Mouse (Mus musculus) c-Kit-positive CD71-negative TER-119-negative erythroid progenitor cells, embryonic 14.5 days (primary cell): ENCODE data around the gene Kirrel3.

Source experiments
- DNase-seq: peaks from one replicate; pipeline ENCODE4 v3.0.0-alpha.2; 2013; ENCODE audit warnings: low read depth

Gene Kirrel3

DNA sequence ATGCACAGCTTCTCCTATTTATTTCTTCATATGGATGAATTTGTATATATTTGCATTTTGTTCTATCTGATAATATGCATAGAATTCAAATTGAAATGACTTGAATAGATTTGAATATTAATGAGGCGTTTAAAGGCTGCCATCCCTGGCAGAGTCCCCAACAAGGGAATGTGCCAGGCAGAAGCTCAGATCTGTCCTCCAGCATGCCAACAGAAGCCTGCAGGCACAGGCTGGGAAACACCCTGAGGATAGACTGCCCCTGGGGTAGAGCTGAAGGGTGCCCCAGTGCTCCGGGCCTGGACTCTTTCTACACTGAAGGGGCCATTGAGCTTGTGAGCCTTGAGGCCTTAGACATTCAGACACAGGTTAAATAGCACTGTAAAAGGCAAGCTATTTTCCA, 21.5 kb downstream of the Kirrel3 start:
- DNase-seq: no peak

DNA sequence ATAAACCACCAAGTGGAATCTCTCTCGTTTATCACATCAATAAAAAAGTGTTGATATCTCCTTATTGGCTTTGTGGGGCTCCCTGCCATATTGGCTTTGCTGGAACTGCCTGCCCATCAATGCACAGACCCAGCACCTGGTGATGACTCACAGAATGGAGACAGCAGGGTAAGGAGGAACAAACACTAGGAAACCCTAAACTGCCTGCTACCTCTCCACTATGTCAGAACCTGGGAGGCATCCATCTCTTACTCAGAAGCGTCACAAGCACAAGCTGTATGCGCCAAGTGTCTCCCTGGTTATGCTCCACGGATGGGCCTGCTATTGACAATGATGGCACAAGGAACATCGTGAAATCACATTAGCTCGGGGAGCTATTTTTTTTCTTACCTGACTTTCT, 33.2 kb downstream of the Kirrel3 start:
- DNase-seq: no peak

DNA sequence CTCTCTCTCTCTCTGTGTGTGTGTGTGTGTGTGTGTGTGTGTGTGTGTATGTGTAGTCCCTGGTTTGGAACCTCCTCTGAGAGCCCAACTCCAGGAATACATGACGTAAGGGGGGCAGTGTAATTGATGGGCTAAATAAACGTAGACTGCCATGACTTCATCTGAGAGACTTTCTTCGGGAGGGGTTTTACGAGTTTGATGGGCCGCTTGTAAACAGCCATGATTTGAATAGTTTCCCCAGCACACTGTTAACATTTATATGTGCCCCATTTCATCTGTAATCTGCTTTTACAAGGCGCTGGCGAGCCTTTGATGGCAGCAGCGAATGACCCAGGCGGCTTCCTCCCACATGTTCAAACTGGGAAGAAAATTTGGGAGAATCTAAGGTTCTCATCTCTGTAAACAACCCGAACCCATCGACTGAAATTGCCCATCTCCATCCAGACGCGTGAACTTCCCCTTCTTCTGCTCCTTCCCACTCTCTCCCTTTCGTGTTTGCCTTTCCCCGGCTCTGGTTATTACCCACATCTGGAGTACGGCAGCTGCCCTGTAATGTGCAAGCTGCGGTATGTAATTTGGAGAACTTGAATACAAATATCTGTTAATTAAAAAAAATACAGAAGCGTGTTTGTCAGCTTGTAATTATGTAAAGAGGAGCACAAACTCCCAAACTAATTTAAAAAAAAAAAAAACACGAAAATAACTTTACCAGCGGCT, 34.7 kb downstream of the Kirrel3 start:
- DNase-seq: no peak

DNA sequence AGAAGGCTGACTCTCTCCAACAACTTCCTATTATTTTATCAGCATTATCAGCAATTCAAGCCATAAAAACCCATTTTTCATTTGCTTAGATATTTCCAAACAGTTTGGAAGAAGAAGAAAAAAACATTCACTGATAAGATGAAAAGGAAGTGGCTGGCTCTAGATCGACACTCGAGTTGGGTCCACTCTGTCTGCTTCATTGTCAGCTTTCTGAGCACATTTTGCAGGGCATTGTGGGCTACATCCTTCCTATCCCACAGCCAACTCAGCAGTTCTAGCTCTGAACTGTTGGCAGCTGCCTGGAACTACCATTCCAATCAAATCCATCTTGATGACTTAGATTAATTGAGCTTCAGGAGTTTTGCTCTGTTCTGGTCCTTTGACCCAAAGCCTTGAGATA, 40.0 kb downstream of the Kirrel3 start:
- DNase-seq: no peak

DNA sequence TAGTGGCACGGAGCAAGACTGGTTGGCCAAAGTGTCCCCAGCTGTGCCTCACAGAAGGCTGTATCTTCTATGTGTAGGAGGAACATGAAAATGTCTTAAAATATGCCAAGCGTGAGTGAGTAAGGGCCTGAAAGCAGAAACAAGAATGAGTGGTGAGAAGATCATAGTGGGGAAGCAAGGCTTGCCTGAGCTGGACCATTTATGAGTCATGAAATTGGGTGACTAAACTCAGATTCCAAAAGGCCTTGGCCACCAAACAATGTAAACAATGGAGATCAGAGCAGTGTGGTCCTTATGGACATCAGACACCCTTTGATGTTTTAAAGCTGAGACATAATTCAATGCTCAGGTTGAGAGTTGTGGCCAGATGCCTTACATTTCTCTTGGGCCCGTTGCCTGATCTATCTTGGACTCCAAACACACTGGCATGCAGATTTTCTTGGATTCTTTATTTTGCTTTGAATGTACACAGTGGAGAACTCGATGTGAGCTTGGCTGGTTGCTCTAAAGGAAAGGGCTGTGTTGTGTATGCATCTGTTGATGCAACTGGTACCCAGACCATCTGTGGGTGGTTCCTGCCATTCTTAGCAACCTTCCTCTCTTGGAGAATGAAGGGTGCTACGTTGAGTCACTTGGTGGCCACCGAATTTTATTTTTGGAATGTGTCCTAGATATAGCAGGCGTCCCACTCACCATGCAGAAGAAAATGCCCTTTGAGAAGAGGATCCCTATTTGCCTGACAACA, 53.1 kb downstream of the Kirrel3 start:
- DNase-seq: no peak

DNA sequence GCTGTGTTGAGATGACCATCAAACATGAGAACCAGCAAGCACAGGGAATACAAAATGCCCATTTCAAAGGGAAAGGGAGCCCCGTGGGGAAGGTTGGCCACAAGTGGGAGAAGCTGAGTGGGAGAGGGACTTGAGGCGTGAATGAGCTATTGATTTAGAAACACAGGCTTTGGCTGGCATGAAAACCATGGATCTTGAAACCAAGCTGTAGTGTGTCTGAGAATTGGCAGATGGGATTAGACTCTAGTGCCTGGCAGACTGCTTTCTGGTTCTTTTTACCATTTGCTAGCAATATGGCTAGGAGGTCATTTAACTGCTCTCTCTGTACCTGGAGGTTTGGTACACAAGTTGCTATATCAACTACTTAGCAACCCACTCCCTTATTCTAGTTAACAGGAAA, 56.2 kb downstream of the Kirrel3 start:
- DNase-seq: no peak

DNA sequence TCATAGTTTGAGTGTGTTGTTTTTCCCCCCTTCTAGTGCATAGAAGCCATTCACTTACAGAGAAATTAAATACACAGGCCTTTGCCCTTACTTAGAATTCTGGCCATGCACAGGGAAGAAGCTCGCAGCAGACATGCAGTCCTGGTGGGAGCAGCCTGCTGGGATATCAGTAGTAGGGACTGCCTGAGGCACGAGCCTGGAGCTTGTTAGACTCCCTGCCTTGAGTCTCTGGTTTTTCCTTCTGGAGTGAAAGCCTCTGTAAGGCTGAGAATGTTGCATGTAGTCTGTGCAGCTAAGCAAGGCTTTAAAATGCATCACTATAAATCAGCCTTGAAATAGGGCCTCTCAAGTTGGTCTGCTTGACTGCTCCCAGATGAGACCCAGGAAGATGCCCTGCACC, 70.0 kb downstream of the Kirrel3 start:
- DNase-seq: no peak

DNA sequence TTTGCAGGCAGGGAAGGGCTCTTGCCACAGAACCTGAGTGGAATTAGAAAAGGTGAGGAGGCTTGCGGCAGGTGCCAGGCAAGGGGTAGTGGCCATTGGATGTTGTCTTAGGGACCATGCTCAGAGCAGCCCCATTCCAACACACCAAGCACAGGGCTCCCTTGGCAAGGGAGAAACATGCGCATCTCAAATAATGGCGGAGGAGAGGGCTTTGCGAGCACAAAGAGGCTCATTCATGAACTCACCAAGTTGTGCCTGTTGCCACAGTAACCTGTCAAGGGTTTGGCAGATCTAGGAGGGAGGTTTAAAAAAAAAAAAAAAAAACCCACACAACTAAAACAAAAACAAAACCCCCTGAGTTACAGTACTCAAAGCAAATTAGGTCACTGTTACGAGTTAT, 72.2 kb downstream of the Kirrel3 start:
- DNase-seq: no peak

DNA sequence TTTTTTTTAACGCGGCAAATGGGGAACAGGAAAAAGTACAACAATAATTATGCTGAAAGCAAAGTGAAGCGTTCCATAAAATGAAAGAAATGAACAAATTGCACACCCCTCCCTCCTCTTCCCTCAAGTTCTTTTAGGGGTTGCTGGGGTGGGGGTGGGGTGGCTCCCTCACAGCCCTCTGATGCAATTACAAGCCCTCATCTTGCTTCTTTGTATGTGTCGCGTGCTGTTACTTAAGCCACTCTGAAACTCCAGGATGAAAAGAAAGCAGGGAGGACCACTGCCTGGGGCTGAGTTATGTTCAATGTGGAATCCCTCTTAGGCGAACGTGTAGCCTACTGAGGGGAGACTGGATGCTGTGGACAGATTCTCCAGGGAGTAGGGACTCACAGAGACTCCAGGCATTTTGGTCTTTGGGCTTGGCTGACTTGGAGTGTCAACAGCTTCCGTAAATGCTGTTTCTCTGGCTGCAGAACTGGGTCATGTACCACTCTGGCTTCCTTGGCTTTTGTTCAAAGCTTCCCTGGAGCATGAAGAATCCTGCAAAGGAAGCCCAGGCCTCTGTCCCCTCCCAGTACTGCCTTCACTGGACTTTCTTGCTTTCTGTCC, 72.7 kb downstream of the Kirrel3 start:
- DNase-seq: no peak

DNA sequence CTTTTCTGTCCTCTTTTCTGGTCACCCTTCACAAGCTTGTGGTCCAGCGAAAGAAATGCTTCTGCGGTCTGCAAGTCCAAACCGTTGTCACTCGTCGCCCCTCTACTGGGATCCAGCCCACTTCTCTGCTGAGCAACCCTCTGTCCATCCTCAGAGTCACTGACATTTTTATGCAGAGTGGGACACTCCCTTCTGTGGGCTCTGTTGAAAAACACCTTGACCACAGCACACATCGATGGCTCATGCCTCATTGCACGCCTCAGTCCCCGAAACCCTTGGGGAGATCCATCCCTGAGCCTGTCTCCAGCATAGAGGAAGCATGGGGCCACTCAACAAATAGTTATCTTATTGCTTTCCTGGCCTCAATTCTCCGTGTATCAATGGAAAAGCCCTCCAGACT, 73.4 kb downstream of the Kirrel3 start:
- no peak for DNase-seq

DNA sequence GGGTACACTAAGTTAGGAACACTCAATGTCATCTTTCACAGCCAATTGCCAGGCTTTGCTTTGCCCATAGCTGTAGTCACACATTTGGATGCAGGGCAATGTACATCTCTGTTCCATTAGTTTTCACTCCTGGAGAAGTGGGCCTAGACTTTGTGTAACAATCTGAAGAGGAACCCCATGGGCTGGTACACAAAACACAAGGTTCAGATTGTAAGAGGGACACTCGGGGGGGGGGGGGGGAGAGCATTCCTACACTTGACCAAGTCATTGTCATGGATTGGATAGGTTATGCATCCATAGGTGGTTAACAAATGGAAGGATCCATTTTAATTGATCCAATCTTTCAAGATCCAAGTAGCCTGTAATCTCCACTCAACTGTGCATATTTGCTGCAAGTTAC, 75.6 kb downstream of the Kirrel3 start:
- no peak for DNase-seq

DNA sequence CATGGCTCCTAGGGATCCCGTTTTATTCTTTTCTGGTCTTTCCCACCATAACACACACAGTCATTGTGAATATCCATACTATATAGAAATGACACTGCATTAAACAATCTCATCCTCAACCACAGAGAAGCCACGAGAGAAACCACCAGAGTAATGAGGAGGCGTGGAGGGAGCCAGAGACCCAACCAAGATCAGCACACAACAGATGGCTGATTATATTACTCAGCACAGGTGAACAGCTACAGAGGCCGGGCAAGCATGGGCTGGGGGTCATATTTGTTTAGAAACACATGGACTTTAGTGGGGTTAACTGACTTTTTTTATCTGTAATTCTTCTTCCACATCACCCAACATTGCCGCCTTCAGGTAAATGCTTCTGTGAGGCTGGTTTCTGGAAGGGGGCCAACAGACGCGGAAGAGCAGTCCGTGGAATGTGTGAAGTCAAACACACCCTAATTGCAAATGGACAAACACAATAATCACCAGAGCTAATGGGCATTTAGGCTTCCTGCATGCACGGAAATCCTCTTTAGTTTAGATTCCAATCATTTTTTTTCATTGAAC, 76.8 kb downstream of the Kirrel3 start:
- DNase-seq: no peak

DNA sequence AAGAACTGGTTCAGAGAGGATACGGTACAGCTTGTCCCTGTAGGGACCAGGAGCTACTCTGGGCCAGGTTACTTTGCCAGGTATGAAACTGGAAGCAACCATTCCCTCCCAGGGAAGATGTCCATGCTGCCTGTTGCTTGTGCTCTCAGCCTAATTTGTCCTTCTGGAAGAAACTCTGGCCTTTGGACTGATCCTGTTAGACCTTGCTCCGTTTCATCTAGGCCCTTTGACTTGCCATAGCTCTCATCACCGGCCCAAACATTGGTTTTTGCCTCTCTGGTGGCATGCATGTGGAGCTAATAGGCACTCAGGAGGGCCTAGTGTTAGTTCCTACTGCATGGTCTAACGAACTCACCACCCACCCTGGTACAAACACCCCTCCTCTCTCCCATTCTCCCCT, 88.2 kb downstream of the Kirrel3 start:
- no peak for DNase-seq

DNA sequence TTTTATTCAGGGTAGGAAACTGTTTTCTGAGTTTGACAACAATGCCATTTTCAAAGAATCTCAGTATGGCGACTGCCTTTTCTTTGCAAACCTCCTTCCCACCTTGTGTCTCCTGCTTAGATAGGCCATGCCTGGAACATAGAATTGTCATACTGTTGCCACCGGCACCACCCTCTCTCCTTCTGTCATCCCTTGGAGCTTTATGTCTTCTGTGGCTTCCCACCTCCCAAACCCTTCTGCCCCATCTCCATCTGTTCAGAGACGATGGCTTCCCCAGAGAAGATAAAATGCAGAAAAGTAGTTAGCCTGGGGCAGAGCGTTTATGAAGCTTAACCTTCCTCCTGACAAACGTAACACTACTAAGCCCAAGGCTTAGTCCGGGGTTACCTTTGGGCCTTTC, 88.9 kb downstream of the Kirrel3 start:
- no peak for DNase-seq

DNA sequence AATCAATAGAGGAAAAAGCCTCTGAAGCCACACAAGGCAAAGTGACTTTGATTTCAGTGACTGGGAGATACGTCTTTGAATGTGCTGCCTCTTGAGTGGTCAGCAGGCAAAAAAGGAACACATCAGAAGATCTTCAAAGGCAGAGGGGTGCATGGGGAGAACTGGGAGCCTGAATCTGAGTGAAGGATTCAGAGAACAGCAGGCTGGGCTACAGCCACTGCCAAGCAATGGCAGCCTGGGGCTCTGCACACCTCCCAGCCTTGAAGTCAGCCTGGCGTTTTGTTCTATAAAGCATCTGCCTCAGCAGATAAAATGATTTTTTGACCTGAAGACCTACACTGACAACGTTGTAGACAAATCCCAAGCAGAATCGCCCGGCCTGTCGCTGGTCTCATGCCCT, 93.5 kb downstream of the Kirrel3 start:
- no peak for DNase-seq

DNA sequence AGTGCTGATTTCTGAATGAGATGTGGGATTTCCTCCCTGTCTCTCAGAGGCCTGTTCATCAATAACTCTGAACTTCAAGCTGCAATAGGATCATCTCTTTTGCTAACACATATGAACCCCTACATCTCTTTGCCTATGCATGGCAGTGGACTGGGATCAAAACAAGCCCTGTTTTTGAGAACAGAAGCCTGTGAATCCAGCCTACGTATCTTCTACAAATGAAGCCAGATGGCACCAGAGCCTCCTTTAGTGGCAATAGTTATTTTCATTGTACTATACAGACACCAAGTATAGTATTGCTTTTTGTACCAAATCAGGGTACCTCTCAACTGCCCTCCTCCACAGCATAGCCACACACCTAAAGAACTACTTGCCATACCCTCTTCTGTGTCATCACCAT, 94.4 kb downstream of the Kirrel3 start:
- DNase-seq: no peak

DNA sequence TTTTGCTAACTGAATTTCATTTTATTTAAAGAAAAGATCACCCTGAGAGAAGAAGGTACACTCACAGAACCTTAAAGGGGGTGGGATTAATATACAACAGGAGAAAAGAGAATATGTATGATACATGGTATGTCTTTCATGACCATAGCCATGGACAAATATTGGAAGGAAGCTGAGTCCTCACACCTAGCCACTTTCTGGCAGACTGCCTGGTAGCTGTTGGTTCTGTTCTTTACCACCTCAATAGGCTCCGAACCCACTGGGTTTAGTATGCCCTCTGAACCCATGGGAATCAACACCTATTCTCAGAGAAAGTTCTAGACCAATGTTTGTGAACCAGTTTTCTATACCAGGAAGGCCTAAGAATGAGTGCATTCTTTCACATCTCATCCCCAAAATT, 96.8 kb downstream of the Kirrel3 start:
- no peak for DNase-seq

DNA sequence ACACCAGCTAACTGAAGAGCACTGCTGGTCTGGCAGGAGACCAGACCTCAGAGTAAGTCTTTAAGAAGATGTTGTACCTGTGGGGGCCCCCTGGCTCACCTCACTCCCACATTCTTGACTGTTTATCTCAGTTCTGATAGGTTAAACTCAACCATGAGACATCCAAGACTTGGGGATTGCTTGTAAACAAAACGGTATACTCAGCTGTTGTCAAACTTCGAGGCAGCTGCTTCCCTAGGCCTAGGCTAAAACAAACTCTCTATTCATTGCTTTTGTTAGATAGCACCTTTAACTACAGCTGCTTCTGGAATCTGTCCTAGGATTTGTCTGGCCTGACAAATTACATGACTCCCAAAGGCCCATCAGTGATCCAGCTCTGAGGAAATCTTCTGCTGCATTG, 99.8 kb downstream of the Kirrel3 start:
- no peak for DNase-seq

DNA sequence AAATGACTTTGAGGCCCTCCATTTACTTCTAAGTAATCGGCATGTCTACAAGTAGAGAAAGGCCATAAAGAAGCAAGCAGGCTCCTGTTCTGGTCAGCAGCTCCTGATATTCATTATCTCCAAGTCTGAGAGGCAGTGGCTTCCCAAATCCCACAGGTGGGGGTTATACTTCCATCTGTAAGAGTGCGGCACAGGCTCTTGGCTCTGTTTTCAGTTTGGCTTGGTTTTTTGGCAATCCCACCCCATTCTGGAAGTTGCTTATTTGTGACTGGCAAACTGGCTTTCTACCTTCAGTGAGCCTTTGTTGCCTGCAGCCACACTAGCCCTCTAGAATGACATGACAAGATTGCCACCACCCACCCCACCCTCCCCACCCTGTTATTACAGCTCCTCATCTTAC, 100.4 kb downstream of the Kirrel3 start:
- no peak for DNase-seq

DNA sequence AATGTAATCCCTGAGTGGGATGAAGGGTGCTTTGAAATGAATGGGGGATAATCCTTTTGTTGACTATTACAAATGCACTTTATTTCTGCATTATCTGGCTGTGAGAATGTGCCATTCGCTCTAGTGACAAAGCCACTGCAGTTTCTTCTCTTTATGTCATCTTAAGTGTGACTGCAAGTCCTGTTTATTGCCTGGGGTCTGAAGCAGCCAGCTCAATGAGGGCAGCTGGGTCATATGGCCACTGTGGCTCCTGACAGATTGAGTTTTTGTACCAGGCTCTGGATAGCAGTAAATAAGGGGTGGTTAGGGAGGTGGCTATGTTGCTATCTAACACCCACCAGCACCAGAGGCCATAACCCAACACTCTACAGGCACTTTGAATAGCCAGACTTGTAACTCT, 104.1 kb downstream of the Kirrel3 start:
- no peak for DNase-seq

DNA sequence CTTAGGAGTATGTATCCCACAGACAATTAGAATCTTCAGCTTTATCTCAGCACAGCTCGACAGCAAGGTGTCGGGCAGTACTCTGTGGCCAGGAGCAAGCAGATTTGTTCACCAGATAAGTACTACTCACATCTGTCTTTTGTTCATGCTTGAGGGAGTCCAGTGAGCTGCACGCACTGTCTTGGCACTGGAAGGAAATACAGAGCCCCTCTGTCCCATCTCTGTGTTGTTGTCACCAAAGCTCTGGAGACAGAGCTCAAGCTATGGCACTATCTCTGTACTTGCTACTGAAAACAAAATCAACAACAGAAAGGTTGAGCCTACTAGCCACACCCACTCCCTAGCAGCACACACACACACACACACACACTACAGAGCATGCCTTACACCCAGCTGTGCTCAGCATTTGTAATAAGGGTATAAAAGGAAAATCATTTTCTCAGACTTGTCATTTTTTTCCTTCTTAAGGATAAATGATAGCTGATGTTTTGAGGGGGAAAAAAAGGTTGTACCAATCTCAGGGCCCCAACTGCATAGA, 106.4 kb downstream of the Kirrel3 start:
- DNase-seq: no peak

DNA sequence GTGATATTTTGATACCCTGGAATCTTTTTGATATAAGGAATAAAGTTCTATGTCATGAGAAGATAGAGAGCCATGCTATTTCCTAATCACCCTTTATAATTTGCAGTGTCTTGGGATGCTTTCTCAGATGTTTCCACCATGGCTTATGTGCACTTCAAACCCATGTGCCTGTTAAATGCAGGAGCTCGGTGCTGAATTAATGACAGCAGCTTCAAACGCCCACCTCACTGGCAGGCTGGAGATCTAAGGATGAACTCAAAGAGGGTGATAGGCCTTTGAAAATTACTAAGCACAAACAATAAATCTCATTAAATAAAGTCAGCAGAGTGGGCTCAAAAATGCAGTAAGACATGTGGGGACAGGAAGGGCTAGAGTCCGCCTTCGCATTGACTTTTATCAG, 108.2 kb downstream of the Kirrel3 start:
- DNase-seq: no peak

DNA sequence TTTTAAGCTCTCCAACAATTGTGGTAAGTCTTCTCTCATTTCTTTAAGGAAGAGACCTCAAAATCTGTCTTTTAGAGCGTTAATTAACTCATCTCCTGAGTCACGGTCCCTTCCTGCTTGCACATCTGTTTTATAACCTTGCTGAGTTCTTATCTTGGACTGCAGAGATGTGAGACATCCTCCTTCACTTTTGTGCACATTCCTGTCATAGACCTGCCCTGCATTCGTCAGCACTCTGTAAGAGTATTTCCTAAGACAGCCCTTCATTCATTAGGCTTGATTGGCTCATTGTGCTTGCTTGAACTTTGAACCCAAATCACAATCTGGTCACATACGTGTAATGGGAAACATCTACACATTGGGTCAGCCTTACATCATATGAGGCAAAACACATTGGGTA, 114.6 kb downstream of the Kirrel3 start:
- no peak for DNase-seq
